Mouse (Mus musculus): ENCODE measurements around the gene Zmynd15.

- TF ChIP-seq POLR2A (IDR thresholded peaks at IDR 0.05; ENCODE audit: low read depth, low read length) = no peak
- no peak for TF ChIP-seq CTCF (conservative IDR thresholded peaks at IDR 0.05; ENCODE audit: insufficient read depth, insufficient read length, low read depth, low read length)
Measured at GRCm38 (mm10) chr11:70412591-70412990, 46.6 kb upstream of the Zmynd15 start.

Data from kidney, adult 2 months (tissue).